Mouse (Mus musculus) lung, embryonic 16.5 days (tissue): ENCODE results near the gene Orai2. TPM values are rescaled to one million over a fixed set of nuclear protein-coding genes. Genes with fewer than 3 reads are reported as not detected.
"Not testable (repeated sequence)": the region's sequence is repeated elsewhere in the genome, so short reads cannot be mapped to it uniquely, and the experiment has no call there.

ENCODE experiments used
- ATAC-seq: fragments of 200-750 bp; cut with Nextera tagmentation; 2 replicates; pipeline ENCODE4 v1.8.0; 2017; ENCODE audit warnings: low read depth, mild to moderate bottlenecking, moderate library complexity
- H3K27ac ChIP-seq: fragments of 300-500 bp; sonication (generic); 2 replicates; pipeline ENCODE4 v1.5.1; 2014; ENCODE audit warnings: mild to moderate bottlenecking, control low read depth, low read length
- H3K27me3 ChIP-seq: fragments of 300-500 bp; sonication (generic); 2 replicates; pipeline ENCODE4 v1.6.1; 2014; ENCODE audit warnings: low read depth, low read length, mixed read lengths; ENCODE audit not compliant: control insufficient read depth, insufficient read depth
- H3K36me3 ChIP-seq: fragments of 300-500 bp; sonication (generic); 2 replicates; pipeline ENCODE4 v1.6.1; 2014; ENCODE audit warnings: low read length; ENCODE audit not compliant: control insufficient read depth, insufficient read depth
- H3K4me1 ChIP-seq: fragments of 300-500 bp; sonication (generic); replicated peaks from 2 replicates; pipeline ENCODE4 v1.6.1; 2014; ENCODE audit warnings: low read length, mixed read lengths; ENCODE audit not compliant: control insufficient read depth, insufficient read depth
- H3K4me2 ChIP-seq: fragments of 300-500 bp; sonication (generic); 2 replicates; pipeline ENCODE4 v1.6.1; 2014; ENCODE audit warnings: low read depth, low read length, control low read depth
- H3K4me3 ChIP-seq: fragments of 300-500 bp; sonication (generic); 2 replicates; pipeline ENCODE4 v1.5.1; 2014; ENCODE audit warnings: mild to moderate bottlenecking, low read length, control low read depth
- H3K9ac ChIP-seq: fragments of 300-500 bp; sonication (generic); 2 replicates; pipeline ENCODE4 v1.6.1; 2014; ENCODE audit warnings: low read length, control low read depth
- H3K9me3 ChIP-seq: fragments of 300-500 bp; sonication (generic); 2 replicates; pipeline ENCODE4 v1.6.1; 2016; ENCODE audit warnings: low read length; ENCODE audit not compliant: control insufficient read depth
- WGBS: fragments of 180-500 bp; shearing (Covaris S2); extraction: QIAGEN DNeasy Blood & Tissue Kit; methylation state at CpG from one replicate; pipeline ENCODE4 v1.1.7; 2014; 5-methylcytosine and 5-hydroxymethylcytosine counted together
- polyA plus RNA-seq: library from polyadenylated mRNA; unstranded; fragments of >200 nt; fragmentation: Nextera tagmentation; extraction: Ambion mirVana; gene quantifications from 2 replicates; pipeline ENCODE4 v1.2.1, GENCODE M21; 2015

The Orai2 gene
- polyA plus RNA-seq = 10.3 and 11.2 TPM in 2 replicates

GRCm38 (mm10) chr5:136170512-136171362, at the start of gene Orai2:
Orai2 (minus strand) TSS chr5:136170713.
- 2% methylated on average over 37 of the region's 49 CpGs for WGBS
- ATAC-seq = peak; percentile 80
- peaks cover 23% of the 10 kb centered on the region for H3K4me1 ChIP-seq

GRCm38 (mm10) chr5:136218585-136218984, 48.1 kb upstream of the Orai2 start:
- no peaks in the 10 kb centered on the region; the same call in 1 of the 2 replicates for H3K9me3 ChIP-seq
- H3K4me1 ChIP-seq = no peaks in the 10 kb centered on the region
- H3K27ac ChIP-seq = no peak overlapping the region
- no peaks in the 10 kb centered on the region for H3K27me3 ChIP-seq
- H3K36me3 ChIP-seq = no peaks in the 10 kb centered on the region
- whole genome bisulfite sequencing = 81% methylated on average over 12 of the region's 12 CpGs
- H3K4me3 ChIP-seq = no peak overlapping the region
- H3K4me2 ChIP-seq = no peak overlapping the region
- no peak for ATAC-seq
- no peak overlapping the region for H3K9ac ChIP-seq

More at GRCm38 (mm10) chr5:136170512-136171362, at the start of gene Orai2:
- H3K27ac ChIP-seq = peak within 1 kb of the TSS; percentile 77
- no peaks in the 10 kb centered on the region for H3K36me3 ChIP-seq
- H3K9ac ChIP-seq = peak within 1 kb of the TSS; percentile 76
- H3K4me3 ChIP-seq = peak within 1 kb of the TSS; percentile 66
- no peaks in the 10 kb centered on the region for H3K27me3 ChIP-seq
- peaks cover 5% of the 10 kb centered on the region; the same call in 1 of the 2 replicates for H3K9me3 ChIP-seq
- H3K4me2 ChIP-seq = peak within 1 kb of the TSS; percentile 96

- WGBS = 61% methylated on average over 4 of the region's 4 CpGs
- ATAC-seq = no peak
- no peak overlapping the region for H3K4me3 ChIP-seq
Observed at GRCm38 (mm10) chr5:136217932-136218381, 47.4 kb upstream of the Orai2 start.

DNA sequence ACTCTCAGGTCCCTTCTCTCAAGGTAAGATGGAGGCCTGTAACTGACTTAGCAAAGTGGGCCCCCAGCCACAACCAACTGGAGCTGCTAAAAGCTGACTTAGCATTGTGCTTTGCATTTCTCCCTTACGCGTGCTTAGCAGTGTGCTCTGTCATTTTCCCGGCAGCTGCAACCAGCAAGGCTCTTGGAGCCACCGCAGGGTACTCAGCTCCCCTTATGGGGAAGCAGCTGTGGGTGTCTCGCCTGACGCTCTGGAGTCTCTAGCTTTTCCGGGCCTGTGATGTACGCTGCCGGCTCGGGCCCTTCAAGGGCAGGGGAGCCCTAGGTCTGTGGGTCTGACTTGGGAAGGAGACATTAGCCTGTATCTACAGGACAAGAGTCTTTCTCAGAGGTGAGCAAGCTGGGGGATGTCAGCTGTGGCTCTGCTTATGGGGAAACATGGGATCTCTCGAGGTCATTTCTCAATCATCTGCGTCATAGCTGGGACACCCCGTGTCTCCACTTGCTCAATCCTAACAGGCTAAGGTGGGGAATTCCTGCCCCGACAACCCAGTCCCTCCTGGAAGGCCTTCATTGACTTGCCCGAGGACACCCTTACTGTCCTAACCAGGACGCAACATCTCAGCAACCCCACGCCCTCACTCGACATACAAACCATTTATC, 46.6 kb upstream of the Orai2 start:
- 67% methylated on average over 18 of the region's 18 CpGs for WGBS
- no peak for ATAC-seq
- H3K27me3 ChIP-seq = no peaks in the 10 kb centered on the region
- no peak overlapping the region for H3K4me3 ChIP-seq
- no peaks in the 10 kb centered on the region for H3K4me1 ChIP-seq
- H3K27ac ChIP-seq = no peak overlapping the region
- H3K9ac ChIP-seq = no peak overlapping the region
- H3K9me3 ChIP-seq = no peaks in the 10 kb centered on the region
- no peaks in the 10 kb centered on the region for H3K36me3 ChIP-seq
- no peak overlapping the region for H3K4me2 ChIP-seq

More at GRCm38 (mm10) chr5:136217932-136218381, 47.4 kb upstream of the Orai2 start:
- Histone ChIP-seq H3K27ac (no peak overlapping the region), H3K4me1 (no peaks in the 10 kb centered on the region), H3K9ac (no peak overlapping the region), H3K9me3 (no peaks in the 10 kb centered on the region), H3K4me2 (no peak overlapping the region), H3K36me3 (no peaks in the 10 kb centered on the region), H3K27me3 (no peaks in the 10 kb centered on the region)

GRCm38 (mm10) chr5:136215958-136216357, 45.4 kb upstream of the Orai2 start:
- 55% methylated on average over 5 of the region's 5 CpGs for WGBS
- no peaks in the 10 kb centered on the region for H3K27me3 ChIP-seq

GRCm38 (mm10) chr5:136215211-136215610, 44.7 kb upstream of the Orai2 start:
- Histone ChIP-seq H3K4me3 (no peak overlapping the region), H3K27ac (no peak overlapping the region), H3K4me2 (no peak overlapping the region), H3K27me3 (no peaks in the 10 kb centered on the region), H3K36me3 (no peaks in the 10 kb centered on the region), H3K4me1 (no peaks in the 10 kb centered on the region), H3K9ac (no peak overlapping the region), H3K9me3 (no peaks in the 10 kb centered on the region)
- no peak for ATAC-seq
- 89% methylated on average over 3 of the region's 3 CpGs for WGBS

More at GRCm38 (mm10) chr5:136215958-136216357, 45.4 kb upstream of the Orai2 start:
- Histone ChIP-seq H3K36me3 (no peaks in the 10 kb centered on the region), H3K4me3 (no peak overlapping the region), H3K9ac (no peak overlapping the region), H3K27ac (no peak overlapping the region), H3K4me1 (no peaks in the 10 kb centered on the region), H3K4me2 (no peak overlapping the region), H3K9me3 (no peaks in the 10 kb centered on the region)
- no peak for ATAC-seq

DNA sequence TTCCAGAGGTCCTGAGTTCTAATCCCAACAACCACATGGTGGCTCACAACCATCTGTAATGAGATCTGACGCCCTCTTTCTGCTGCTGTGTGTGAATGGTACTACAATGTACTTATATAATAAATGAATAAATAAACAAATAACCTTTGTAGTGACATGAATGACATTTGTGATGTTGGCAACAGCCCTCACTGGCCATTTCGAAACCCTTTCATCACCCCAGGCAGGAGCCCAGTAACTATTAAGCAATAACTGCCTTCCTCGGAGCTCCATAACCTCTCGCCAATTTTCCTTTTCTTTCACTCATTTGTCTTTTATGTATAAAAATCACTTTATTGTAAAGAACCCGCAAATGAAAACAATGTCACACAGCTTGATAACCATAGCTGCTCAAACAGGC, 43.2 kb upstream of the Orai2 start:
- Histone ChIP-seq H3K4me1 (no peaks in the 10 kb centered on the region), H3K27me3 (no peaks in the 10 kb centered on the region), H3K27ac (no peak overlapping the region), H3K9ac (no peak overlapping the region), H3K36me3 (no peaks in the 10 kb centered on the region), H3K9me3 (no peaks in the 10 kb centered on the region), H3K4me2 (no peak overlapping the region), H3K4me3 (no peak overlapping the region)
- ATAC-seq = no peak
- WGBS = 59% methylated on average over 5 of the region's 5 CpGs

DNA sequence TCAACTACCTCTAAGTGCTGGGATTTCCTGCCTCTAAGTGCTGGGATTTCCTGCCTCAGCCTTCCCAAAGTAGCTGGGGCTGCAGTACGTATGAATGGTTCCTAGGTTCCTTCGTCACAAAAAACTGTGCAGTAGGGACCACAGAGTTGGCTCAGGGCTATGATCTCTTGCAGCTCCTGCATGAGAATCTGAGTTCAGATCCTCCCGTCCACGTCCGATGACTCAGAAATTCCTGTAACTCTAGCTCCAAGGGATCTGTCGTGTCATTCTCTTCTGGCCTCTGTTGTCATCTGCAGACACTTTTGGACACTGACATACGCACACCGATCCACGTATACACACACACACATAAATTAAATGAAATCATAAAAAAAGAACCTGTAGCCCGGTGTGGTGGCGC, 42.2 kb upstream of the Orai2 start:
- ATAC-seq = no peak
- Histone ChIP-seq H3K4me1 (no peaks in the 10 kb centered on the region), H3K27ac (no peak overlapping the region), H3K9ac (no peak overlapping the region), H3K4me2 (no peak overlapping the region), H3K27me3 (no peaks in the 10 kb centered on the region), H3K9me3 (no peaks in the 10 kb centered on the region), H3K36me3 (no peaks in the 10 kb centered on the region), H3K4me3 (no peak overlapping the region)
- WGBS = 86% methylated on average over 11 of the region's 11 CpGs

GRCm38 (mm10) chr5:136211341-136212102, 41.0 kb upstream of the Orai2 start:
- H3K27me3 ChIP-seq, H3K9me3 ChIP-seq, ATAC-seq, H3K36me3 ChIP-seq, H3K4me2 ChIP-seq, H3K4me3 ChIP-seq, H3K4me1 ChIP-seq, H3K9ac ChIP-seq, H3K27ac ChIP-seq: not testable (repeated sequence)
- 88% methylated on average over 14 of the region's 14 CpGs for WGBS
